Mouse (Mus musculus): Measurements from ENCODE around the gene Keap1. TPM values are rescaled to one million over a fixed set of nuclear protein-coding genes. Genes with fewer than 3 reads are reported as not detected.
"Not testable (repeated sequence)": the region's sequence is repeated elsewhere in the genome, so short reads cannot be mapped to it uniquely, and the experiment has no call there.

Keap1 gene
- total RNA-seq, 2 experiments from 2014 or later: 44.9 to 51.2 TPM

DNA sequence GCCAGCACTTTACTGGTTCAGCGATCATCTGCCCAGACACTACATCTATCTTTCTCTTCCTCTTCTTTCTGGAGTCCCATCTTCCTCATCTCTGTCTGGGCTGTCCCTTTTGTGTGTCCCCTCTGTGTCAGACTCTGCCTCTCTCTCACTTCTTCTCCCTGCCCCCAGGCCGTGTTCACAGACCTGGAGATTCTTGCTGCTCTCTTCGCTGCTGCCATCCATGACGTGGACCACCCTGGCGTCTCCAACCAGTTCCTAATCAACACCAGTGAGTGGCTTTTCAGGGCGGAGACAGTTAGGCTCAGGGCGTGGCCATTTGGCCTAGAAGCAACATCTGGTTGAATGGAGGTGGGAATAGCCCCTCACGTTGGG, 35.0 kb downstream of the Keap1 start:
- DNase-seq (ENCODE audit: low spot score in 2 of 2): no peak

DNA sequence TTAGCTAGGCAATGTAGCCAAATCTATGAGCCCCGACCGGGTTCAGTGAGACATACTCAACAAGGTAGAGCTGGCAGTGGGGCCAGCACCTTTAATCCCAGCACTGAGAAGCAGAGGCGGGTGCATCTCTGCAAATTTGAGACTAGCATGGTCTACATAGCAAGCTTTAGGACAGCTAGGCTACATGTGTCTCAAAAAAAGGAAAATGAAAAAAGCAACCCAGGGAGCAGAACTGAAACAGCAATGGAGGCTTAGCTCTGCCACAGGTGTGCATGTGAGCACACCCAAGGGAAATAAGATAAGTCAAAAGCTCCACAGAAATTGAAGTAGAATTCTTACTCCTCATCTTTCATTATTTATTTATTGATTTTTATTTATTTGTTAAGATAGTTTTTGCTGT, 40.2 kb downstream of the Keap1 start:
- DNase-seq (ENCODE audit: low spot score in 2 of 2): no peak

DNA sequence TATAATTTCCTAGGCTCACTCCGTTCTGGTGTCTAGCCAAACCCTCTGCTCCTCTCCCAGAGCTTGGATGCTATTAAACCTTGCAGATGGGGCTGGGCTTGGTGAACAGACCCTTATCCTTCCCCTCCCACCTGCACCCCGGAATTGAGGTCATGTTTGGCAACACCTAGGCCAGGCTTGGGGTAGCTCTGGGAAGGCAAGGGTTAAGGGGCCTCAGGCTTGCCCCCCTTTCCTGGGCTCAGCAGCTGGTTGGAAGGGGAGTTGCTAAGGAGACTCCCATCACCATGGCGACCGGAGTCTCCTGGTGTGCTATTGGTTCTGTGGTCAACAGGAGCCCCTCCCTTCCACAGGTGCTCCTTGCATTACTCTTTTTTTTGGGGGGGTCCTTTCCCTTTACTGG, 41.2 kb downstream of the Keap1 start:
- no peak for DNase-seq (ENCODE audit: low spot score in 2 of 2)

DNA sequence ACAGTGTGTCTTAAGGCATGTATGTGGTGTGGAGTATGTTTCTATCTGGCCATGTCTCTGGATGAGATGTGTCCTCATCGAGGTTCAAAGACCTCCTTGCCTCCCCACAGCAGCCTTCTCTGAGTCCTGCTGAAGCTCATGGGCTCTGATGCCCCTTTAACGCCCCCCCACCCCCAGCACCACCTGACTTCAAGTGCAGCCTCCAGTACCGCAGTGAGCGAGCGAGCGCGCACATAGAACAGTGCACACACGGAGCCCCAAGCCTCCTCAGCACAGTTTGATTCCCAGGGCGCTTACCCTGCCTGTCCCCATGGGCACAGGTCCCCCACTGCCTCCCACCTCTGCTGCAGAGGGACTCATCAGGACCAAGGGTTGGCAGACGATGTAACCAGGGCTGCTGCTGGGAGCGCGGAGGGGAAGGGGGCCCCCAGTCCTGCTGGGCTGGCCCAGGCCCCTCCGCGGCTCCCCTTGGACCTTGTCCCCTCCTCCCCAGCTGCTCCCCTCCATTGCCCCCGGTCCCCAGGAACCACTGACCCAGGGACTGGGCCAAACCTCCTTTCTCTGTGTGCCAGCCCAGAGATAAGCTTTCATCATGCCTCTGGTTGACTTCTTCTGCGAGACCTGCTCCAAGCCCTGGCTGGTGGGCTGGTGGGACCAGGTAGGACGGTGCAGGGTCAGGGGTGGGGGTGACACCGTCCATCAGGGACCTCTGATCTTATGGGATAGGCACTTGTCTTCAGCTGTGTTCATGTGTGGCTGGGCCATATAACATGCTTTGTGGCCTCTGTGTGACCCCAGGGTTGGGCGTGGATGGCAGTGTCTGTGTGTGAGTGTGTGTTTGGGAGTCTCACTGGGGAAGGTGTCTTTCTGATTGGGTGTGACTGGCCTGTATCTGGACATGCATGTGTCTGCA, 42.4 kb downstream of the Keap1 start:
- no peak for DNase-seq (ENCODE audit: low spot score in 2 of 2)

DNA sequence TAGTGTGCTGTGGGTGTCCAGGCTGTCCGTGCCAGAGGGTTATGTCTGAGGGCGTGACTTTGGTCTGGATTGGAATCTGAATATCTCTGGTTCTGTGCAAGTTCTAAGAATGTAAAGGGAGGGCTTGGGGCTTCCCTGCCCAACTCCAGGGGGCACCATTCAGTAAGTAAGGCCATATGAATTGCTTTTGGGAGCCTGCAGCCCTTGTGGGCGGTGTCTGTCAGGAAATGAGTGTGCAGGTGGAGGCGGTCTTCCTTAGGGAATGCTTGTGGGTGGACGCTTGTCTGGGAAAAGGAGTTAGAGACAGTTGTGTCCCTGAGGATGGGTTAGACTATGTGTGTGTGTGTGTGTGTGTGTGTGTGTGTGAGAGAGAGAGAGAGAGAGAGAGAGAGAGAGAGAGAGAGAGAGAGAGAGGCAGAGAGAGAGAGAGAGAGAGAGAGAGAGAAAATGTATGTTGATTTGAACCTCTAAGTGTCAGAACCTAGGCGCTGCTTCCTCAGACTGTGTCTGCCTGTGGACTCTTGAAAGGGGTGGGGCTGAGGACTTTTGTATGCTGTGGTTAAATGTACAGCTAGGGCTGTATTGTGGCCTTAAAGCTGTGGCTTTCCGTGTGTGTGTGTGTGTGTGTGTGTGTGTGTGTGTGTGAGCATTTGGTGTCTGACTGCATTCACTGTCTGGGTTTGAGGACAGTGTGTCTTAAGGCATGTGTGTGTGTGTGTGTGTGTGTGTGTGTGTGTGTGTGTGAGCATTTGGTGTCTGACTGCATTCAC, 43.2 kb downstream of the Keap1 start:
- DNase-seq (ENCODE audit: low spot score in 2 of 2): not testable (repeated sequence)

DNA sequence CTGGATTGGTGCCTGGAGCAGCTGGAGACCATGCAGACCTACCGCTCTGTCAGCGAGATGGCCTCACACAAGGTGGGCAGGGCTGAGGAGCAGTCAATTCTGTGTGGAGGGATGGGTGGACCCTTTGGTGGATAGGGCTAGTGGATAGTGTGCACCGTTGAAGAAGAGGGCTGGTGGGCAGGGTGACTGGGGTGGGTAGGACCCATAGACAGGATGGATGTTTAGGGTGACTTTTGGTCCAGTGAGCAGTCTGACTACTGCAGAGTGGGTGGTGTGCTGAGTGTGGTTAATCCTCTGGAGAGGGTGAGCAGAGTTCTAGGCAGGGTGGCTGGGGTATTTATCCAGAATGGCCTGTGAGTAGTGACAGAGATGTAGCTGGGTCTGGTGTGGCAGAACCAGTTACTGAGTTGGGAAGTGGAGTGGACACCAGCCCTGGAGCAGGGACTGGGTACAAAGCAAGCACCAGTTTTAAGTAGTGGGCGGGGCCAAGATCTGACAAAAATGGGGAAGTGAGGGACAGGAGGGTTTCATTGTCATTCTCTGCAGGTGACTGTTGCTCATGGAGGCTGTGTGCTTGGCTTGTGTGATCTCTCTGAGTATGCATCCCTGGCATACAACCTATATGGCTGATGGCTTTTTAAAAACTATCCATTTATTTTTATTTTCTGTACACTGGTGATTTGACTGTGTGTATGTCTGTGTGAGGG, 44.2 kb downstream of the Keap1 start:
- DNase-seq (ENCODE audit: low spot score in 2 of 2): no peak

DNA sequence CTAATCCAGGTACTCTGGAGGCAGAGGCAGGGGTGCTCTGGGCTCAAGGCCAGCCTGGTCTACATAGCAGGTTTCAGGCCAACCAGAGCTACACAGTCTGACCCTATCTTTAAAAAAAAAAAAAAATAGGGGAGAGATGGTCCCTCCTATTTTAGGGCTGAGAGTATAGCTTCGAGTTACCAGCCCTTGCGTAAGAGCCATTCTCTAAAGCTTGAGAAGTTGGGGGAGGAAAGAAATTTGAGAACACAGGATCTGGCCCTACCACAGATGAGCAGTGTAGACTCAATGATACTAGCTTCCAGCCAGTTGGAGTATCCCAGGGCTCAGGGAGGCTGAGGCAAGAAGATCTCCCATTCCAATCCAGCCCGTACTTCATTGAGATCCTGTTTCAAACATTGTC, 45.4 kb downstream of the Keap1 start:
- no peak for DNase-seq (ENCODE audit: low spot score in 2 of 2)

DNA sequence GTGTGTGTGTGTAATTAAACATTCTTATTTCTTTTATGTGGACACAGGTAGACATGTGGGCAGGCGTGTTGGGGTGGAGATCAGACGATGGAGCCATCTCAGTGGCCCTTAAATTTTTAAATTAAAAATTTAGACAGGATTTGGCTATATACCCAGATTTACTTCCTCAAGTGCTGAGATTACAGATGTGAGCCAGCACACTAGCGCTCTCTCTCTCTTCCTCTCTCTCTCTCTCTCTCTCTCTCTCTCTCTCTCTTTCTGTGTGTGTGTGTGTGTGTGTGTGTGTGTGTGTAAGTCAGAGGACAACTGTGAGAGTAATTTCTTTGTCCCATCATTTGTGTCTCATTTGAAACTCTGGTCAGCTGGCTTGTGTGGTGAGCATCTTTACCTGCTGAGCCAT, 48.5 kb downstream of the Keap1 start:
- no peak for DNase-seq (ENCODE audit: low spot score in 2 of 2)

DNA sequence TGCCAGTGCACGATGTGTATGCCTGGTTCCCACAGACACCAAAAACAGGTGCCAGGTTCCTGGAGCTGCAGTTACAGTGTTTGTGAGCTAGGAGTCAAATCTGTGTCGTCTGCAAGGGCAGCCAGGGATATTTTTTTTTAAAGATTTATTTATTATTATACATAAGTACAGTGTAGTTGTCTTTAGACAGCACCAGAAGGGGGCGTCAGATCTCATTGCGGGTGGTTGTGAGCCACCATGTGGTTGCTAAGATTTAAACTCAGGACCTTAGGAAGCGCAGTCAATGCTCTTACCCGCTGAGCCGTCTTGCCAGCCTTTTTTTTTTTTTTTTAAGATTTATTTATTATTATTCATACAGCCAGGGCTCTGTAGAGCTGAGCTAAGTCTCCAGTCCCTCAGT, 49.3 kb downstream of the Keap1 start:
- no peak for DNase-seq (ENCODE audit: low spot score in 2 of 2)

DNA sequence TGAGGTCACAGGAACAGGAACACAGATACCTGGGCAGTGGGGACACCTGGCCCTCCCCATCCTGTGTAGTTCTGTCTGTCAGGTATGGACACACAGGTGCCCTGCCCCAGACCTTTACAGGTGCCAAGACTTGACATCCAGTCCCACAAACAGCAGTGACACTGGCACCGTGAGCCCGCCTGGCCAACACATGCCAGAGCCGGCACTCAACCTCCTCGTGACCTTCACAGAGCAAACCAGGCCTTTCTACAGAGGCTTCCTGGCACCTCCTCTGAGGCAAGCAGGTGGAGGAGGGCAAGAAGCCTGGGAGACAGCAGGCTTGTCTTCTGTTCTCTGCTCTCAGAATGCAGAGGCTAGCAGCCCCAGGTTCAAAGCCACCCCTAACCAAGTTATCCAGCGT, 53.7 kb downstream of the Keap1 start:
- DNase-seq (ENCODE audit: low spot score in 2 of 2): no peak

DNA sequence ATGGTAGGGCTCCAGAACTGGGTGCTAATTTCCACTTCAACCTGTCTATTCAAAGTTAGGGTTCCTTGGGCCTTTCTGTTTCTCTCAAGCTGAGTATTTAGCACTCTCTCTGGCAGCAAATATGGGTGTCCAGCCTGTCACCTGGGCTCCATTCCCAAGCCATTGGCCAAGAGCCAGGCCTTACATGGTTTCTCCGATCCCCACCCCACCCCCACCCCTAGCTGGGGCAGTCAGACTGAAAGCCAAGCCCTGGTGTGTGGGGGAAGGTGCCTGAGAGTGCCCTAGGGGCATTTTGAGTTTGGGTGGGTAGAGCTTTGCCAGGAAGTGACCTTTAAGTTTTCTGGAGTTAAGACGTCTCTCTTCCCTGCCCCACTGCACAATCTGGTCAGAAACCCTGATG, 54.4 kb downstream of the Keap1 start:
- peak in 1 of 2 experiments; percentile 45 for DNase-seq (ENCODE audit: low spot score in 2 of 2)

DNA sequence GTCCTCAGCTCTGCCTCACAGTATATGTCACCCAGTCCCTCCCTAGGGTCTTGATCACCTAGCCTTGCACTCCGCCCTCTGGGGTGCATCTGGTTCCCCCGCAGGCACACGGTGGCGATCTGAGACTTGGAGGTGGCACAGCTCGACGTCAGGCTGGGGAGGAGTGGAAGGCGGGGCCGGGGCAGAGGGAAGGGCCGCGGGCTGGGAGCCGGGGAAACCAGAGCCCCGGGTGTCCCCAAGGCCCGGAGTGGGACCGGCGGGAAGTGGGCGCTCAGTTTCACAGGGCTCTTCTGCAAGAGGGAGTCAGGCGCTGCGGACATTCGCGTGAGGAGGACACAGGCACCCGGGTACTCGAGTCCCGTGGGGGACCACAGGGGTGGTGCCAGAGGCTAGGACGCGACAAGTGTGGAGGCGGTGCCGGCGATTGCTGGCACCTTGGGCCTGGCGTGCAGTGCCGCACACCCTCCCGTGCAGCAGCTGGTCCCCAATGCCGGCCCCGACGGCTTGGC, 55.2 kb downstream of the Keap1 start:
- DNase-seq (ENCODE audit: low spot score in 2 of 2): peak; percentile 68 to 72

DNA sequence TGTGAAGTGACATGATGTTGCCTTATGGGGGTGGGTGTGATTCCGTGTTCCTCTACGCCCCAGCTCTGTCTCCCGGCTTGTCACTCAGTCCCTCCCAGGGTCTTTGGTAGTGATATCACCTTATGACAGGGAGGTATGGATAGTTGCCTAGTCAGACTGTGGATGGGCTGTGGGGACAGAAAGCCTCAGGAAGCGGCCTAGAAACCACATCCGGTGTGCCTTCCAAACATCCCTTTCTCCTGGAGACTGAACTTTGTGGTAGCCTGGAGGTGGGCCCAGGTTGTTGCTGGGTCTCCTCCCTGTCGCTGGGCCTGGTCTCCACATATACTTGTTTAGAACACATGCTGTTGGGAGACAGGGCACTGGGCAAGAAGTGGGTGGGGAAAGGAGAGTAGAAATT, 55.7 kb downstream of the Keap1 start:
- DNase-seq (ENCODE audit: low spot score in 2 of 2): no peak

DNA sequence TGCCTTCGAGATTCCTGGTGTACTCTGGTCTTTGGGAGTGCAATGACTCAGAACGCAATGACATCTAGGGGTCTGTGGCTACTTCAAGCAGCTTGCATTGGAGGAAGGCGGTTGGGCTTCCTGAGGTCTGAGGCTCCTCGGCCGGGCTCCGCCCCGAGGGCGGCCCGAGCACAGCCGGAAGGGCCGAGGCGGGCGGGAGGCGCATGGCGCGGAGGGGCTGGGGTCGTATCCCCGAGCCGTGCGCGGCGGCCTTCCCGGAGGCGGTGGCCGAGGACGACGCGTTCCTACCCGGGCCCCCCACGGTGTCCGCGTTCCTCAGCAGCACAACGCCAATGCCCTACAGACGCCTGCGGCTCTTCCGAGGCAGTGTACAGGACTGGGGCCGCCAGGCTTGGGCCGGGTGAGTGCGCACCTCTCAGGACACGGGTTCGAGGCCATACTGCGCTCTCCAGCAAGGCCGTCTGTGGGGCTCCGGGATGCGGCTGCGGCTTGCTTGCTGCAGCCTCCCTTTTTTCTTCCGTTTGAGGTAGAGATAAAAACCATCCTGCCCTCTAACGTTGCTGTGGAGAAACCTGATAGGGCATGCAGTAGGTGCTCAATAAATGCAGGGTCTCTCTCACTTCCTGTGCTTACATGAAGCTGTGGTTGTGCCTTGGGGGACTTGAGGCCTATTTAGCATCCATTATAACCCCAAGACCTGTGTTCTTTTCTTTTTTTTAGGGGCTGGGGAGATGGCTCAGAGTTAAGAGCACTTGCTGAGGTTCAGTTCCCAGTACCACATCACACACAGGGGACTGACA, 57.5 kb downstream of the Keap1 start:
- peak in 1 of 2 experiments; percentile 57 for DNase-seq (ENCODE audit: low spot score in 2 of 2)

DNA sequence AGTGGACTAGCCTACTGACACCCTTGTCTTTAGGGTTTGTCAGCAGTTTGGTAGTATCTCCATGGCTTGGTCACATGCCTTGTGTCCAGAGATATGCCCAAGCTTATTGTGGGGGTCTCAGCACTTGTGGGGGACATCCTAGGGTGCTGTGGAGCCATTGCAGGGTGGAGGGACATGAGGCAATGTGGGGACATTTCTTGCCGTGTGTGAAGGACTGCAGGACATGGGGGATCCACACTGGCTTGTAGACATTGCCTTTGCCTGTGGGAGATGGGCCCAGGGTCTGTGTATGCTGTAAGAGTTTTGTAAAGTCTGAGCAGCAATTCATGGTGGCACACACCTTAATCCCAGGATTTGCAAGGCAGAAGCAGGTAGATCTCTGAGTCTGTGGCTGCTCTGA, 58.3 kb downstream of the Keap1 start:
- no peak for DNase-seq (ENCODE audit: low spot score in 2 of 2)

DNA sequence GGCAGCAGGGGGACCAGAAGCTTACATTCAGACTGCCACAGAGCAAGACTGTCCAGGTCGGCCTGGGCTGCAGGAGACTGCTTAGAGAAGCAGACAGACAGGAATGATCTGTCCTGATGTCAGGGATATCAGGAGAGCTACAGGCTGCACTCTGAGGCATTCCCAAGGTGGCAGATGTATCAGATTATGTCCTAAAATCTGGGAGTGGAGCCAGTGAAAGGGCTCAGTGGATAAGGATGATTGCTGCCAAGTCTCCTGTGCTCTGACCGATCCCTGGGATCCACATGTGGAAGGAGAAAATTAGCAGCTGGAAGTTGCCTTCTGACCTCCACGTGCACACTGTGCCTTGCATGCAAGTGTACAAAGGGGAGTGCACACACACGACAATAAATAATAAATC, 58.8 kb downstream of the Keap1 start:
- no peak for DNase-seq (ENCODE audit: low spot score in 2 of 2)
